ENCODE assay signal across 31 mouse cellular contexts in the genomic region with DNA sequence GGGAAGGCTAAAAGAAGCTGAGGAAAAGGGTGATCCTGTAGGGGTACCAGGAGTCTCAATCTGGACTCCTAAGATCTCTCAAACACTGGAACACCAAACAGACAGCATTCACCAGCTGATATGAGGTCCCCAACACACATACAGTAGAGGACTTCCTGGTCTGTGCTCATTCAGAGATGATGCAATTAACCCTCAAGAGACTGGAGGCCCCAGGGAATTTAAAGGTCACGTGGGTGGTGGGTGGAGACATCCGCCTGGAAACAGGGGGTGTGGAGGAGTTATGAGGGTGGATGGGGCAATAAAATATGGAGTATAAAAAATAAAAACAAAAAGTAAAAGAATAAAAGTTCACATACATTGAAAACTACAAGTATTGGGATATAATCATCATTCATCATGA.
"Had no signal": no experiment of that assay in that cellular context is flagged by ENCODE, and none has a peak within 500 bp of the region (broad histone marks: within the 10 kb centered on the region; RNA-seq: fewer than 3 reads in every experiment).

No protein-coding gene starts in this region.

- H3K4me1 ChIP-seq: limb, embryonic 10.5 days; limb, embryonic 12.5 days; limb, embryonic 13.5 days; limb, embryonic 15.5 days; liver, embryonic 12.5 days; liver, embryonic 13.5 days; liver, embryonic 15.5 days; lung, embryonic 15.5 days; megakaryocyte, embryonic 14.5 days; midbrain, embryonic 12.5 days; midbrain, embryonic 13.5 days; midbrain, embryonic 15.5 days; neural tube, embryonic 12.5 days had no signal

- H3K27ac ChIP-seq: limb, embryonic 10.5 days; limb, embryonic 12.5 days; limb, embryonic 13.5 days; limb, embryonic 15.5 days; liver, embryonic 12.5 days; liver, embryonic 13.5 days; liver, embryonic 14.5 days; liver, embryonic 15.5 days; lung, embryonic 15.5 days; macrophage; midbrain, embryonic 10.5 days; midbrain, embryonic 12.5 days; midbrain, embryonic 13.5 days; midbrain, embryonic 15.5 days; neural tube, embryonic 12.5 days had no signal

- DNase-seq: left cerebral cortex, postnatal 4 days; liver; liver, embryonic 13.5 days; liver, postnatal 0 days; lung, adult 18-20 months; lung, adult 2 months; lung, embryonic 14.5 days; lung, postnatal 10 days; lung, postnatal 14 days; lung, postnatal 36 days; lung, postnatal 4 days; midbrain, embryonic 14.5 days had no signal

- H3K36me3 ChIP-seq: limb, embryonic 10.5 days; limb, embryonic 12.5 days; limb, embryonic 13.5 days; limb, embryonic 15.5 days; liver, embryonic 12.5 days; liver, embryonic 13.5 days; liver, embryonic 15.5 days; lung, embryonic 15.5 days; midbrain, embryonic 10.5 days; midbrain, embryonic 12.5 days; midbrain, embryonic 13.5 days; midbrain, embryonic 15.5 days; neural tube, embryonic 12.5 days had no signal

- H3K4me2 ChIP-seq: limb, embryonic 12.5 days; limb, embryonic 13.5 days; limb, embryonic 15.5 days; liver, embryonic 11.5 days; liver, embryonic 12.5 days; liver, embryonic 13.5 days; liver, embryonic 15.5 days; lung, embryonic 14.5 days; lung, embryonic 15.5 days; midbrain, embryonic 11.5 days; midbrain, embryonic 12.5 days; midbrain, embryonic 13.5 days; midbrain, embryonic 15.5 days; neural tube, embryonic 12.5 days had no signal

- H3K4me3 ChIP-seq: limb, embryonic 10.5 days; limb, embryonic 12.5 days; limb, embryonic 13.5 days; limb, embryonic 15.5 days; liver, embryonic 12.5 days; liver, embryonic 13.5 days; liver, embryonic 15.5 days; lung, embryonic 15.5 days; megakaryocyte, embryonic 14.5 days; midbrain, embryonic 10.5 days; midbrain, embryonic 12.5 days; midbrain, embryonic 13.5 days; midbrain, embryonic 15.5 days; neural tube, embryonic 12.5 days had no signal

- H3K9ac ChIP-seq: limb, embryonic 12.5 days; limb, embryonic 13.5 days; limb, embryonic 15.5 days; liver, embryonic 12.5 days; liver, embryonic 13.5 days; liver, embryonic 14.5 days; liver, embryonic 15.5 days; liver, postnatal 0 days; lung, embryonic 14.5 days; lung, embryonic 15.5 days; midbrain, embryonic 12.5 days; midbrain, embryonic 13.5 days; midbrain, embryonic 15.5 days; neural tube, embryonic 12.5 days had no signal

- ATAC-seq: liver, embryonic 12.5 days; liver, postnatal 0 days; lung, postnatal 0 days; midbrain, embryonic 13.5 days; midbrain, embryonic 15.5 days; midbrain, embryonic 16.5 days had no signal

- H3K9me3 ChIP-seq: limb, embryonic 10.5 days; limb, embryonic 12.5 days; limb, embryonic 13.5 days; limb, embryonic 15.5 days; liver, embryonic 12.5 days; liver, embryonic 13.5 days; liver, embryonic 15.5 days; lung, embryonic 15.5 days; midbrain, embryonic 10.5 days; midbrain, embryonic 12.5 days; midbrain, embryonic 13.5 days; midbrain, embryonic 15.5 days; neural tube, embryonic 12.5 days had no signal

- H3K27me3 ChIP-seq: limb, embryonic 12.5 days; limb, embryonic 13.5 days; limb, embryonic 15.5 days; liver, embryonic 12.5 days; liver, embryonic 13.5 days; liver, embryonic 15.5 days; lung, embryonic 15.5 days; megakaryocyte, embryonic 14.5 days; midbrain, embryonic 12.5 days; midbrain, embryonic 13.5 days; midbrain, embryonic 15.5 days; neural tube, embryonic 12.5 days had no signal
